Mouse (Mus musculus): Measurements from ENCODE around the gene 4933416C03Rik.

4933416C03Rik gene

GRCm38 (mm10) chr10:116079396-116079795, 34.3 kb downstream of the 4933416C03Rik start:
- no peak for DNase-seq (ENCODE audit: low spot score in 2 of 2)

- DNase-seq (ENCODE audit: low spot score in 2 of 2): no peak
Measured at GRCm38 (mm10) chr10:116078636-116079035, 35.1 kb downstream of the 4933416C03Rik start.

- no peak for DNase-seq (ENCODE audit: low spot score in 2 of 2)
Measured at GRCm38 (mm10) chr10:116075954-116076353, 37.8 kb downstream of the 4933416C03Rik start.
